Mouse (Mus musculus) inflammation-experienced regulatory T-cells (primary cell): ENCODE results near the gene Adam4. TPM values are rescaled to one million over a fixed set of nuclear protein-coding genes. Genes with fewer than 3 reads are reported as not detected.

Experiments used
- polyA plus RNA-seq, 2 experiments: library from polyadenylated mRNA; unstranded; fragments of 100-300 nt; shearing (Covaris generic); gene quantifications; one replicate each; pipeline ENCODE4 v1.2.1; 2017

Gene Adam4
- under 1 TPM; 0.18 to 0.91 TPM for polyA plus RNA-seq

GRCm38 (mm10) chr12:81421846-81422245 lies at the start of gene Adam4:
Adam4 (minus strand) TSS chr12:81421946.

GRCm38 (mm10) chr12:81379364-81379763 lies 42.4 kb downstream of the Adam4 start, which contains the start of gene Gm4787:
Gm4787 (minus strand) TSS chr12:81379464.

Other genes with a start within 250 kb of the Adam4 start
- gene Slc8a3, start 88.8 kb downstream of the Adam4 start, polyA plus RNA-seq, result not detected
- gene Gm4787, start 42.5 kb downstream of the Adam4 start, polyA plus RNA-seq, result under 1 TPM; 0.16 to 0.41 TPM
- 100 to 1,000 TPM; 140 to 145 TPM for gene Cox16, start 63.2 kb upstream of the Adam4 start, polyA plus RNA-seq
- 10 to 100 TPM in 1 of 2 experiments, 1 to 10 TPM in 1; 10.0 to 13.0 TPM for gene Gm20498, start 111.0 kb upstream of the Adam4 start, polyA plus RNA-seq
- 10 to 100 TPM; 41.0 to 60.7 TPM for gene Synj2bp, start 111.0 kb upstream of the Adam4 start, polyA plus RNA-seq
- under 1 TPM; 0.36 to 0.48 TPM for gene Adam21, start 146.5 kb upstream of the Adam4 start, polyA plus RNA-seq
- 10 to 100 TPM; 21.4 to 30.0 TPM for gene Med6, start 173.1 kb upstream of the Adam4 start, polyA plus RNA-seq
- under 1 TPM; 0.10 to 0.82 TPM for gene Ttc9, start 209.3 kb upstream of the Adam4 start, polyA plus RNA-seq